In genomic region chr11:6474381-6474780, GRCm38 (mm10) we compare ENCODE assay signal across 8 mouse cellular contexts. TPM values are rescaled to one million over a fixed set of nuclear protein-coding genes. Genes with fewer than 3 reads are reported as not detected.
DNase-seq lines count a peak whose midpoint lies in the region; ATAC-seq and TF ChIP-seq lines count a peak whose summit lies in the region.

No protein-coding gene starts in this region.

- H3K4me3 ChIP-seq in lung, embryonic 14.5 days (ENCODE audit: low read depth, low read length): peak overlapping the region; percentile 95
- peak overlapping the region; percentile 97 for H3K4me3 ChIP-seq in embryonic facial prominence, embryonic 14.5 days (ENCODE audit: low read depth, low read length)
- peak overlapping the region; percentile 90 for H3K4me3 ChIP-seq in intestine, postnatal 0 days (ENCODE audit: low read depth, low read length)
- H3K4me3 ChIP-seq in neural tube, embryonic 15.5 days (replicated peaks): peak overlapping the region; percentile 90

- H3K27me3 ChIP-seq in lung, embryonic 14.5 days (ENCODE audit: insufficient read depth, low read length): no peaks in the 10 kb centered on the region
- H3K27me3 ChIP-seq in embryonic facial prominence, embryonic 14.5 days (replicated peaks; ENCODE audit: control insufficient read depth, insufficient read depth, low read length): no peaks in the 10 kb centered on the region
- no peaks in the 10 kb centered on the region for H3K27me3 ChIP-seq in intestine, postnatal 0 days (replicated peaks; ENCODE audit: control insufficient read depth, insufficient read depth, low read length)
- H3K27me3 ChIP-seq in neural tube, embryonic 15.5 days (replicated peaks): no peaks in the 10 kb centered on the region

- H3K36me3 ChIP-seq in lung, embryonic 14.5 days (ENCODE audit: insufficient read depth): peaks cover 25% of the 10 kb centered on the region
- peaks cover 12% of the 10 kb centered on the region for H3K36me3 ChIP-seq in embryonic facial prominence, embryonic 14.5 days (ENCODE audit: control insufficient read depth, insufficient read depth, low read length)
- no peaks in the 10 kb centered on the region for H3K36me3 ChIP-seq in intestine, postnatal 0 days (ENCODE audit: control insufficient read depth, insufficient read depth)
- no peaks in the 10 kb centered on the region for H3K36me3 ChIP-seq in neural tube, embryonic 15.5 days

- no peaks in the 10 kb centered on the region for H3K9me3 ChIP-seq in lung, embryonic 14.5 days (ENCODE audit: low read depth, low read length)
- H3K9me3 ChIP-seq in embryonic facial prominence, embryonic 14.5 days (ENCODE audit: control insufficient read depth, low read length): no peaks in the 10 kb centered on the region
- H3K9me3 ChIP-seq in intestine, postnatal 0 days (ENCODE audit: control insufficient read depth): no peaks in the 10 kb centered on the region
- H3K9me3 ChIP-seq in neural tube, embryonic 15.5 days (replicated peaks): no peaks in the 10 kb centered on the region

- TF ChIP-seq CTCF in lung, embryonic 14.5 days (IDR thresholded peaks at IDR 0.05; ENCODE audit: low read depth): no peak
- TF ChIP-seq CTCF in intestine, postnatal 0 days (IDR thresholded peaks at IDR 0.05; ENCODE audit: low read depth): no peak

- peaks cover 18% of the 10 kb centered on the region for H3K4me1 ChIP-seq in lung, embryonic 14.5 days (ENCODE audit: insufficient read depth)
- peaks cover 42% of the 10 kb centered on the region for H3K4me1 ChIP-seq in embryonic facial prominence, embryonic 14.5 days (ENCODE audit: control insufficient read depth, insufficient read depth, low read length)
- H3K4me1 ChIP-seq in intestine, postnatal 0 days (replicated peaks; ENCODE audit: control insufficient read depth, insufficient read depth, low read length): peaks cover 7% of the 10 kb centered on the region
- H3K4me1 ChIP-seq in neural tube, embryonic 15.5 days: peaks cover 41% of the 10 kb centered on the region

- H3K9ac ChIP-seq in lung, embryonic 14.5 days: peak overlapping the region; percentile 95
- H3K9ac ChIP-seq in embryonic facial prominence, embryonic 14.5 days (ENCODE audit: low read depth, low read length): peak overlapping the region; percentile 93
- peak overlapping the region; percentile 93 for H3K9ac ChIP-seq in intestine, postnatal 0 days (ENCODE audit: low read depth, low read length)
- H3K9ac ChIP-seq in neural tube, embryonic 15.5 days (replicated peaks): peak overlapping the region; percentile 85

- no peak for ATAC-seq in lung, embryonic 14.5 days (ENCODE audit: insufficient read depth)
- no peak for ATAC-seq in embryonic facial prominence, embryonic 14.5 days (ENCODE audit: low read depth)
- no peak for ATAC-seq in intestine, postnatal 0 days
- no peak for ATAC-seq in neural tube, embryonic 15.5 days (ENCODE audit: low FRiP score)
- ATAC-seq in erythroid progenitor cell, adult 5-6 weeks (replicated peaks; ENCODE audit: low FRiP score, poor library complexity, severe bottlenecking): no peak

- DNase-seq in lung, embryonic 14.5 days: no peak
- DNase-seq in lung, postnatal 10 days: no peak
- DNase-seq in embryonic facial prominence, embryonic 14.5 days (ENCODE audit: low spot score): no peak
- no peak for DNase-seq in ovary, adult 18-20 months (ENCODE audit: low spot score)
- no peak for DNase-seq in spleen, postnatal 10 days (ENCODE audit: low spot score in 2 of 2)

- WGBS in lung, embryonic 14.5 days: 29% methylated on average over 6 of the region's 6 CpGs
- 32% methylated on average over 6 of the region's 6 CpGs for WGBS in embryonic facial prominence, embryonic 14.5 days
- WGBS in intestine, postnatal 0 days: 12% methylated on average over 6 of the region's 6 CpGs
- WGBS in neural tube, embryonic 15.5 days: 30% methylated on average over 6 of the region's 6 CpGs

- peak overlapping the region; percentile 89 for H3K4me2 ChIP-seq in lung, embryonic 14.5 days
- peak overlapping the region; percentile 90 for H3K4me2 ChIP-seq in embryonic facial prominence, embryonic 14.5 days (ENCODE audit: low read depth, low read length)
- H3K4me2 ChIP-seq in intestine, postnatal 0 days (replicated peaks; ENCODE audit: low read depth): peak overlapping the region; percentile 81
- peak overlapping the region; percentile 79 for H3K4me2 ChIP-seq in neural tube, embryonic 15.5 days

- peak overlapping the region; percentile 98; the same call in 1 of the 2 replicates for H3K27ac ChIP-seq in lung, embryonic 14.5 days (ENCODE audit: low read depth)
- peak overlapping the region; percentile 97 for H3K27ac ChIP-seq in embryonic facial prominence, embryonic 14.5 days (replicated peaks; ENCODE audit: low read depth, low read length)
- H3K27ac ChIP-seq in intestine, postnatal 0 days (ENCODE audit: low read depth, low read length): peak overlapping the region; percentile 98; the same call in 1 of the 2 replicates
- peak overlapping the region; percentile 96 for H3K27ac ChIP-seq in neural tube, embryonic 15.5 days (replicated peaks)

RNA-seq across cellular contexts. Expression of gene Purb, which starts 1.3 kb away (rescaled TPM):
- polyA plus RNA-seq in lung, embryonic 14.5 days (2014; fragmentation: Nextera tagmentation; extraction: Ambion mirVana): 25.9 and 27.9 TPM in 2 replicates
- 28.8 and 29.2 TPM in 2 replicates for polyA plus RNA-seq in embryonic facial prominence, embryonic 14.5 days (2014; fragmentation: Nextera tagmentation; extraction: Ambion mirVana)
- 21.6 and 25.1 TPM in 2 replicates for polyA plus RNA-seq in intestine, postnatal 0 days (2015; fragmentation: Nextera tagmentation; extraction: Ambion mirVana)
- polyA plus RNA-seq in neural tube, embryonic 15.5 days (2015; fragmentation: Nextera tagmentation; extraction: Ambion mirVana): 11.4 and 14.7 TPM in 2 replicates
- total RNA-seq in erythroid progenitor cell, adult 5-6 weeks (2015; ENCODE audit: low replicate concordance): 40.7 and 50.7 TPM in 2 replicates
- 41.3 and 43.5 TPM in 2 replicates for total RNA-seq in erythroid progenitor cell, adult 5-6 weeks (2017; ENCODE audit: low replicate concordance)

RNA-seq across cellular contexts. Expression of gene H2afv, which starts 30.1 kb away (rescaled TPM):
- polyA plus RNA-seq in lung, embryonic 14.5 days (2014; fragmentation: Nextera tagmentation; extraction: Ambion mirVana): 562 and 581 TPM in 2 replicates
- 428 and 463 TPM in 2 replicates for polyA plus RNA-seq in embryonic facial prominence, embryonic 14.5 days (2014; fragmentation: Nextera tagmentation; extraction: Ambion mirVana)
- 343 and 346 TPM in 2 replicates for polyA plus RNA-seq in intestine, postnatal 0 days (2015; fragmentation: Nextera tagmentation; extraction: Ambion mirVana)
- polyA plus RNA-seq in neural tube, embryonic 15.5 days (2015; fragmentation: Nextera tagmentation; extraction: Ambion mirVana): 183 and 240 TPM in 2 replicates
- total RNA-seq in erythroid progenitor cell, adult 5-6 weeks (2015; ENCODE audit: low replicate concordance): 180 and 209 TPM in 2 replicates
- total RNA-seq in erythroid progenitor cell, adult 5-6 weeks (2017; ENCODE audit: low replicate concordance): 100 and 160 TPM in 2 replicates

RNA-seq across cellular contexts. Expression of gene Myo1g, which starts 46.4 kb away (rescaled TPM):
- polyA plus RNA-seq in lung, embryonic 14.5 days (2014; fragmentation: Nextera tagmentation; extraction: Ambion mirVana): 1.2 and 2.1 TPM in 2 replicates
- 2.1 and 2.4 TPM in 2 replicates for polyA plus RNA-seq in embryonic facial prominence, embryonic 14.5 days (2014; fragmentation: Nextera tagmentation; extraction: Ambion mirVana)
- 0.87 and 0.95 TPM in 2 replicates for polyA plus RNA-seq in intestine, postnatal 0 days (2015; fragmentation: Nextera tagmentation; extraction: Ambion mirVana)
- polyA plus RNA-seq in neural tube, embryonic 15.5 days (2015; fragmentation: Nextera tagmentation; extraction: Ambion mirVana): 0.37 and 6.2 TPM in 2 replicates
- 6.3 and 16.6 TPM in 2 replicates for total RNA-seq in erythroid progenitor cell, adult 5-6 weeks (2015; ENCODE audit: low replicate concordance)
- total RNA-seq in erythroid progenitor cell, adult 5-6 weeks (2017; ENCODE audit: low replicate concordance): 6.3 and 14.6 TPM in 2 replicates

RNA-seq across cellular contexts. Expression of gene Ppia, which starts 59.1 kb away (rescaled TPM):
- 6,177 and 6,257 TPM in 2 replicates for polyA plus RNA-seq in lung, embryonic 14.5 days (2014; fragmentation: Nextera tagmentation; extraction: Ambion mirVana)
- 4,672 and 4,857 TPM in 2 replicates for polyA plus RNA-seq in embryonic facial prominence, embryonic 14.5 days (2014; fragmentation: Nextera tagmentation; extraction: Ambion mirVana)
- 3,711 and 4,178 TPM in 2 replicates for polyA plus RNA-seq in intestine, postnatal 0 days (2015; fragmentation: Nextera tagmentation; extraction: Ambion mirVana)
- polyA plus RNA-seq in neural tube, embryonic 15.5 days (2015; fragmentation: Nextera tagmentation; extraction: Ambion mirVana): 4,598 and 4,773 TPM in 2 replicates
- total RNA-seq in erythroid progenitor cell, adult 5-6 weeks (2015; ENCODE audit: low replicate concordance): 1,149 and 1,152 TPM in 2 replicates
- 288 and 328 TPM in 2 replicates for total RNA-seq in erythroid progenitor cell, adult 5-6 weeks (2017; ENCODE audit: low replicate concordance)
